Mouse (Mus musculus): ENCODE measurements around the gene Il11.

DNA sequence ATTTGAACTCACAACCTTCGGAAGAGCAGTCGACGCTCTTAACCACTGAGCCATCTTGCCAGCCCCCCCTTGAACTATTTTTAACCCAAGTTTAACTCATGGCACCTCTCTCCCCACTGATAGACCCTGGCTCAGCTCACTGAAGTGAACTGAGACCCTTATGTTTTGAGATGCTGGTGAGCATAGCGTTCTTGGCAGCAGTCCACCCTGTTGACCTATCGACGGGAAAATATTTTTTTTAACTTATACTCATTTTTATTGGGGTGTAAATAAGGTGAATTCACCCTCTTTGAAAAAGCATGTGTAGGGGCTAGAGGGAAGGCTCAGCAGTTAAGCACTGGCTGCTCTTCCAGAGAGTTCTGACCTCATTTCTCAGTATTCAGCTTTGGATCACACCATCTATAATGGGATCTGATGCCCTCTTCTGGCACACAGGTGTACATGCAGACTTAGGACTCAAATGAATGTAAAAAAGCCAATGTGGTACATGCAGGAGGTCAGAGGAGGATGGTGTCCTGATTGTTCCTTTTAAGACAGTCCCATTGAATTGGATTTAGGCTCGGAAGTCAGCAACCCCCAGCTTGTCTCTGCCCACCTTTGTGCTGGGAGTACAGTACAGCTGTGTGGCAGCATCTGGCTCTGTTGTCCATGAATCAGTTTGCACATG, 13.2 kb upstream of the Il11 start:
- TF ChIP-seq EP300 (IDR thresholded peaks at IDR 0.05; ENCODE audit: insufficient read depth, low read depth, low read length) (no peak), POLR2A (IDR thresholded peaks at IDR 0.05; ENCODE audit: insufficient read depth, low read length) (no peak)

Data from ES-Bruce4 (cell line).